Mouse (Mus musculus) ES-Bruce4 (cell line): ENCODE data around the gene Mogat2.

Experiments
- CTCF ChIP-seq: IDR thresholded peaks from one replicate; pipeline ENCODE4 v1.8.1; 2011; ENCODE audit warnings: low read depth, low read length
- POLR2A ChIP-seq: IDR thresholded peaks from one replicate; pipeline ENCODE4 v1.8.1; 2011; ENCODE audit warnings: low read length; ENCODE audit not compliant: insufficient read depth

DNA sequence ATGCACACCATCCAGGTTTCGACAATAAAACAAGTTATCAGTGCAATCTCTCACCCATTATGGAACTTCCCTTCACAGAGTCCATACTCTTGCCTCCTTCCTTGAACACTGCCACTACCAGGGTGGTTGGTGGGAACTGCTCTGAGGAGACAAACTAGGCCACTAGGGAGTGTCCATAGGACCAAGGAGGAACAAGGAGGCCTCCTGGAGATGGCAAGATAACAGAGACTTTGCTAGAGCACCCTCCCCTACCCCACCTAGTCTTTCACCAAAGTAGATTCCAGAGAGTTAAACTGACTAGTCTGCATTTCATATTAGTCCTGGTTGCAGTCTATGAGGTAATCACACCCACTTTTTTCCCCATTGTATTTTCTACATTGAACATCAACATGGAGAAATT is 58.3 kb downstream of the Mogat2 start:
- no peak for TF ChIP-seq POLR2A
- TF ChIP-seq CTCF: no peak
